Mouse (Mus musculus) adrenal gland, adult 8-10 months (tissue): Measurements from ENCODE around the gene Cmbl. TPM values are rescaled to one million over a fixed set of nuclear protein-coding genes. Genes with fewer than 3 reads are reported as not detected.
"Not testable (repeated sequence)": the region's sequence is repeated elsewhere in the genome, so short reads cannot be mapped to it uniquely, and the experiment has no call there.

Source experiments
- DNase-seq: peaks from one replicate; pipeline ENCODE4 v3.0.0; 2022
- total RNA-seq, 4 experiments: library from RNA; stranded (reverse); gene quantifications; 2 replicates each; pipeline ENCODE4 v1.2.4; 2022

Cmbl gene
- total RNA-seq, 4 experiments from 2014 or later: 160 to 274 (median 195) TPM

GRCm38 (mm10) chr15:31542013-31542958, 22.9 kb upstream of the Cmbl start:
- no peak for DNase-seq

- no peak for DNase-seq
Observed at GRCm38 (mm10) chr15:31543246-31543645, 21.9 kb upstream of the Cmbl start.

DNA sequence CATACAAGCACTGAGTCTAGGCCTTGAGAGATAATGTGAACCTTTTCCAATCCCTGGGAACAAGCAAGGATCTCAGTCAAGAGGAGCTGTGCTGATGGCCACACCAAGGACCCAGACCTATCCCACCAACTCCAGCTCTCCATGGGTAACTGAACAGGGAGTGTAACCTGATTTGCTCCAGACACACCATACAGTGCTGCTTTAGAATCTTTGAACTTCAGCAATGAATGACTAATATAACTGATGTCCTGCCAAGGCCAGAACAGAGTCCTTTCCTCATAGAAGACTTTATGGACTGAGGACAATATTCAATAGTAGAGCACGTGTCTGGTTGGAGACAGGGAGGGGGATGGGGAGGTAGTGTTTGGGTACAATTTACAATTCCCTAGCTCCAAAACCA, 20.1 kb upstream of the Cmbl start:
- DNase-seq: no peak

GRCm38 (mm10) chr15:31546291-31546690, 18.9 kb upstream of the Cmbl start:
- no peak for DNase-seq

- no peak for DNase-seq
Observed at GRCm38 (mm10) chr15:31547421-31547820, 17.8 kb upstream of the Cmbl start.

DNA sequence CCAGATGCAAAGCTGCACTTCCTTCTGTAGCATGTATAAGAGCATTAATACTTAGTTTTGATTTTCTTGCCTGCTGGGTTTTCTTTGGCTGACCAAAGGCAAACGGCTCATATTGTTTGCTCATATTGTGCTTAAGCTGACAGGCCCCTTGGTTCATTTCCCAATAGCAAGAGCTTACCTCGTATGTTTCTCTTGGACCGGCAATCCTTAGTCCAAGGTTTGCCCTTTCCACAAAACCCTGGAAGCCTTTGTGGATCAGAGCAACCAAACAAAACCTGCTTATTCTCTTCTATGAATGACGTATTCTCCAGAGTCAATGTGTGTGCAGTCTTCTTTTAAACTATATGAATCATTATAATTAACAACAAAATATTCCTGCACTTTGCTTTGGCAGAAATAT, 14.8 kb upstream of the Cmbl start:
- no peak for DNase-seq

DNA sequence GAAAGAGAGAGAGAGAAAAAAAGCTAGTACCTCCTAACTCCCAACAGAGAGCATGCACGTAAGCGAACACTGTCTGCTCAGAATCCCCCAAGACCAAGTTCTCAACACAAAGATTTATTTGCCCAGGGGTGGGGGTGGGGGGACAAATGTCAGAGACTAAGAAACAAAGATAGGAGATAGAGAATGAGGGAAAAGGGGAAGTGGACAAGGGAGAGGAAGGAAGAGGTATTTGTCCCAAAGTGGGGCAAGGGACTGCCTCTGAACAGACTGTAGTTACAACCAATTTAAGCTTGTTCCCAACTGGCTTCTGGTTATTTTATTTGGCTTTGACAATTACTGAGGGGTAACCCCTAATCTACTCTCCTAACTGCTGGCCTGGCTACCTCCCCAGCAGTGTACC, 10.3 kb upstream of the Cmbl start:
- no peak for DNase-seq

GRCm38 (mm10) chr15:31561390-31561789, 3.8 kb upstream of the Cmbl start:
- no peak for DNase-seq

- DNase-seq: no peak
Observed at GRCm38 (mm10) chr15:31561976-31562375, 3.2 kb upstream of the Cmbl start.

GRCm38 (mm10) chr15:31562847-31563246, 2.3 kb upstream of the Cmbl start:
- no peak for DNase-seq

GRCm38 (mm10) chr15:31563577-31564546, 1.3 kb upstream of the Cmbl start:
- peak; percentile 72 for DNase-seq

- no peak for DNase-seq
Observed at GRCm38 (mm10) chr15:31565786-31566185, 597 bp downstream of the Cmbl start.

GRCm38 (mm10) chr15:31567431-31567830, 2.2 kb downstream of the Cmbl start:
- DNase-seq: no peak

- peak; percentile 69 for DNase-seq
Observed at GRCm38 (mm10) chr15:31568581-31568996, 3.4 kb downstream of the Cmbl start.

DNA sequence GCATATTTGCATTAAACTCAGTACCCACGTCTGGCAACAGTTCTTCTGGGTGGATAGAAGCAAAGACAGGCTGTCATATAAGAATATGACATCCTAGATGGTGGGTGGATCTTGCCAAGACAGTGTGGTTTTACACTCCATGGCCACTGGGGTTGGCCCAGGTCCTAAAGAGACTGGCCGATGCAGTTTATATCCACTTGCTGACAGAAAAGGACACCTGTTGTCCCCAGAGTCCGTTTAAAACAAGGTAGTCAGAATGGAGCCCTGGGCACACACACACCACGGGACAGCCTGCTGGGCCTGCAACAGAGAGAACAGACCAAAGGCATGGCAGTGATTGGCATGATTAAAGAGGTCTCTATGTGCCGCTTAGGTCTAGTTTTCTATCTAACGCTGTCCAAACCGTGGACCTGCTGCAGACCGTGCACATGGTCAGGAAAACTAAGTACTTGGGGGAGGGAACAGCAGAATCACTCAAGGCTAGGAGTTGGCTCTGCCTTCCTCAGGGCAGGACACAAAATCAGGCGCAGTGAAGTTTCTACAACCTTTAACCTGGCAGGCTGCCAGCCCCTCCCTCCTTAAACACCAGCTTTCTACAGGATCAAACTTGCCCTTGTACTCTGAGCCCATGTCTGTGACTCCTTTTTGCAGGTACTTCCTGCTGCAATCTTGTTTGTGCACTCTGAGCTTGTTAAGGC, 4.3 kb downstream of the Cmbl start:
- DNase-seq: peak; percentile 71

- no peak for DNase-seq
Observed at GRCm38 (mm10) chr15:31570959-31571358, 5.8 kb downstream of the Cmbl start.

- no peak for DNase-seq
Observed at GRCm38 (mm10) chr15:31571906-31572722, 6.9 kb downstream of the Cmbl start.

DNA sequence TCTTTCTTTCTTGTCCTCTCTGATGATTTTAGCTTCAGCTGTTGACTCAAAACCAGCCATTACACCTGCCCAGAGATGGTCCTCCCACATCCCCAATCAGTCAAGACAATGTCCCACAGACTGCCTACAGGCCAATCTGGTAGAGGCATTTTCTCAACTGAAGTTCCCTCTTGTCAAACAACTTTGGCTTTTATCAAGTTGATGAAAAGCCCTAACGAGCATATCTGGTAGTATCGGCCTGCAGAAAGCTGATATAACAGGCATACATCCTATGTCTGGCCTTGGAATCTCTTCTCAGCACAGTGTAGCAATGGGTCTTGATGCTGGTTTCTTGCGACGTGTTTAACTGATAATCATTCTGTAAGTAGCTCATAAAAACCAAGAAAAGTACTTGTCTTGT, 8.1 kb downstream of the Cmbl start:
- DNase-seq: no peak

- no peak for DNase-seq
Observed at GRCm38 (mm10) chr15:31573692-31574091, 8.5 kb downstream of the Cmbl start.

DNA sequence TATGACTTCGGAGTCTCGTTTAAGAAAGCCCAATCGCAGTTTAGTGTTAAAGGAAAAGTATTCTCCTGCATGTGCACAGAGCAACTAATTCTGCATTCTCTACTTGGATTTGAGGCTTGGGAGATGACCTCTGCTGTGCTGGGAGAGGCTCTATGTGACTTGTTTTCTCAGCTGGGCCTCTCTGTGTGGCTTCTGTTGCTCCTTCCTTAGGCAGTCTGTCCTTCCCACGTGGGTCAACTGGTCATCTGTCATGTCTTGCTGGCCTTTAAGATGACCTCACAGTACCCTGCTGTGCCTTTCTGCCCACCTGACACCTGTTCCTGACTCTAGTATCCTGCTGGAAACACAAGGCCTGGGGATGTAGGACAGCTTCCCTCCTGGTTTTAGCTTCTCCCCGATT, 10.9 kb downstream of the Cmbl start:
- DNase-seq: no peak

GRCm38 (mm10) chr15:31581086-31581485, 15.9 kb downstream of the Cmbl start:
- DNase-seq: not testable (repeated sequence)
